Mouse (Mus musculus): Measurements from ENCODE around the gene Gm29110. TPM values are rescaled to one million over a fixed set of nuclear protein-coding genes. Genes with fewer than 3 reads are reported as not detected.
"Not testable (repeated sequence)": the region's sequence is repeated elsewhere in the genome, so short reads cannot be mapped to it uniquely, and the experiment has no call there.

Gm29110 gene
- total RNA-seq (2014; rRNA removed) = not detected in 2 replicates
- polyA plus RNA-seq (2012; rRNA removed) = not detected in 2 replicates

GRCm38 (mm10) chrY:74470231-74470630, at the start of gene Gm29110:
Gene Gm29110, plus strand, starts transcription at chrY:74470531.
- H3K36me3 ChIP-seq (ENCODE audit: control insufficient read depth, insufficient read depth, low read length); H3K9ac ChIP-seq (ENCODE audit: low read depth, low read length); H3K4me1 ChIP-seq (ENCODE audit: control insufficient read depth, insufficient read depth, low read length); DNase-seq (ENCODE audit: extremely low read depth, low read depth, low spot score); H3K27ac ChIP-seq (replicated peaks; ENCODE audit: insufficient read depth, low read depth, low read length); H3K27me3 ChIP-seq (ENCODE audit: control insufficient read depth, insufficient read depth, low read length); H3K4me3 ChIP-seq (ENCODE audit: insufficient read depth, low read depth, low read length); H3K79me2 ChIP-seq (ENCODE audit: control insufficient read depth, insufficient read depth, low read length): not testable (repeated sequence)
- WGBS = 52% methylated on average over 2 of the region's 6 CpGs

Other genes with a start within 250 kb of the Gm29110 start
- not detected in 2 replicates for gene Gm21913, start 153.4 kb downstream of the Gm29110 start, total RNA-seq (2014; rRNA removed)
- gene Gm21913, start 153.4 kb downstream of the Gm29110 start, polyA plus RNA-seq (2012; rRNA removed) = not detected in 2 replicates

All from liver, adult 2 months (tissue).